Mouse (Mus musculus) heart, embryonic 13.5 days (tissue): ENCODE data around the gene Lins1. TPM values are rescaled to one million over a fixed set of nuclear protein-coding genes. Genes with fewer than 3 reads are reported as not detected.
A peak's percentile ranks its signal among the peaks of the same experiment; 100 is the strongest.

Experiments used
- ATAC-seq: fragments of 200-750 bp; cut with Nextera tagmentation; 2 replicates; pipeline ENCODE4 v1.8.0; 2017; ENCODE audit warnings: moderate TSS enrichment; ENCODE audit not compliant: insufficient number of reproducible peaks, low FRiP score, low TSS enrichment; ENCODE audit errors: extremely low read depth
- H3K27ac ChIP-seq: fragments of 300-500 bp; sonication (generic); replicated peaks from 2 replicates; pipeline ENCODE4 v1.5.1; 2015; ENCODE audit warnings: moderate library complexity, mild to moderate bottlenecking, inconsistent platforms
- H3K27me3 ChIP-seq: fragments of 300-500 bp; sonication (generic); replicated peaks from 2 replicates; pipeline ENCODE4 v1.6.1; 2015; ENCODE audit warnings: mild to moderate bottlenecking, inconsistent platforms
- H3K36me3 ChIP-seq: fragments of 300-500 bp; sonication (generic); 2 replicates; pipeline ENCODE4 v1.6.1; 2015; ENCODE audit warnings: mild to moderate bottlenecking, inconsistent platforms
- H3K4me1 ChIP-seq: fragments of 300-500 bp; sonication (generic); 2 replicates; pipeline ENCODE4 v1.6.1; 2015; ENCODE audit warnings: inconsistent platforms
- H3K4me2 ChIP-seq: fragments of 300-500 bp; sonication (generic); 2 replicates; pipeline ENCODE4 v1.6.1; 2015; ENCODE audit warnings: inconsistent platforms, mild to moderate bottlenecking, moderate library complexity
- H3K4me3 ChIP-seq: fragments of 300-500 bp; sonication (generic); 2 replicates; pipeline ENCODE4 v1.5.1; 2015; ENCODE audit warnings: moderate library complexity, mild to moderate bottlenecking, inconsistent platforms
- H3K9ac ChIP-seq: fragments of 300-500 bp; sonication (generic); 2 replicates; pipeline ENCODE4 v1.6.1; 2015; ENCODE audit warnings: inconsistent platforms, mild to moderate bottlenecking, moderate library complexity
- H3K9me3 ChIP-seq: fragments of 300-500 bp; sonication (generic); 2 replicates; pipeline ENCODE4 v1.6.1; 2016; ENCODE audit warnings: inconsistent platforms
- WGBS: fragments of 180-500 bp; shearing (Covaris S2); methylation state at CpG from one replicate; pipeline ENCODE4 v1.1.7; 2015; ENCODE audit warnings: mixed read lengths; 5-methylcytosine and 5-hydroxymethylcytosine counted together
- polyA plus RNA-seq: library from polyadenylated mRNA; unstranded; fragments of >200 nt; fragmentation: Nextera tagmentation; extraction: Ambion mirVana; gene quantifications from 2 replicates; pipeline ENCODE4 v1.2.1, GENCODE M21; 2015

Lins1 gene
- polyA plus RNA-seq, 1 experiment from 2014 or later: 8.1 TPM

- H3K36me3 ChIP-seq: no peaks in the 10 kb centered on the region
- no peak overlapping the region for H3K27ac ChIP-seq
- 86% methylated on average over 17 of the region's 17 CpGs for WGBS
- H3K9me3 ChIP-seq: no peaks in the 10 kb centered on the region
- no peak overlapping the region for H3K4me3 ChIP-seq
- no peaks in the 10 kb centered on the region for H3K27me3 ChIP-seq
- no peak overlapping the region for H3K4me2 ChIP-seq
- H3K4me1 ChIP-seq: peaks cover 12% of the 10 kb centered on the region
- H3K9ac ChIP-seq: no peak overlapping the region
- no peak for ATAC-seq
Observed at GRCm38 (mm10) chr7:66733431-66733830, 43.7 kb downstream of the Lins1 start.

GRCm38 (mm10) chr7:66733882-66734281, 44.2 kb downstream of the Lins1 start:
- Histone ChIP-seq H3K27ac (no peak overlapping the region), H3K9me3 (no peaks in the 10 kb centered on the region), H3K36me3 (no peaks in the 10 kb centered on the region), H3K9ac (no peak overlapping the region), H3K4me1 (peaks cover 12% of the 10 kb centered on the region), H3K4me3 (no peak overlapping the region), H3K4me2 (no peak overlapping the region), H3K27me3 (no peaks in the 10 kb centered on the region)
- no peak for ATAC-seq
- WGBS: 92% methylated on average over 11 of the region's 11 CpGs

GRCm38 (mm10) chr7:66734466-66734865, 44.8 kb downstream of the Lins1 start:
- Histone ChIP-seq H3K4me1 (peaks cover 12% of the 10 kb centered on the region), H3K4me3 (no peak overlapping the region), H3K27ac (no peak overlapping the region), H3K9ac (no peak overlapping the region), H3K9me3 (no peaks in the 10 kb centered on the region), H3K4me2 (no peak overlapping the region), H3K27me3 (no peaks in the 10 kb centered on the region), H3K36me3 (no peaks in the 10 kb centered on the region)
- no peak for ATAC-seq
- WGBS: 91% methylated on average over 4 of the region's 4 CpGs

- H3K4me1 ChIP-seq: peaks cover 13% of the 10 kb centered on the region
- 43% methylated on average over 6 of the region's 6 CpGs for WGBS
- H3K9ac ChIP-seq: no peak overlapping the region
- no peak for ATAC-seq
- no peak overlapping the region for H3K4me3 ChIP-seq
- H3K36me3 ChIP-seq: no peaks in the 10 kb centered on the region
- no peaks in the 10 kb centered on the region for H3K9me3 ChIP-seq
- no peaks in the 10 kb centered on the region for H3K27me3 ChIP-seq
- no peak overlapping the region; the same call in 1 of the 2 replicates for H3K27ac ChIP-seq
- no peak overlapping the region for H3K4me2 ChIP-seq
Observed at GRCm38 (mm10) chr7:66734993-66735392, 45.3 kb downstream of the Lins1 start.

GRCm38 (mm10) chr7:66737418-66737817, 47.7 kb downstream of the Lins1 start:
- H3K9ac ChIP-seq: no peak overlapping the region
- peaks cover 35% of the 10 kb centered on the region for H3K4me1 ChIP-seq
- 71% methylated on average over 4 of the region's 4 CpGs for WGBS
- ATAC-seq: no peak
- H3K4me3 ChIP-seq: no peak overlapping the region
- no peak overlapping the region for H3K27ac ChIP-seq
- no peaks in the 10 kb centered on the region for H3K36me3 ChIP-seq
- no peaks in the 10 kb centered on the region for H3K27me3 ChIP-seq
- H3K4me2 ChIP-seq: no peak overlapping the region
- H3K9me3 ChIP-seq: no peaks in the 10 kb centered on the region

GRCm38 (mm10) chr7:66741008-66741407, 51.3 kb downstream of the Lins1 start:
- no peak overlapping the region for H3K9ac ChIP-seq
- WGBS: 65% methylated on average over 5 of the region's 5 CpGs
- H3K9me3 ChIP-seq: no peaks in the 10 kb centered on the region
- no peak overlapping the region for H3K4me2 ChIP-seq
- H3K4me3 ChIP-seq: no peak overlapping the region
- no peak for ATAC-seq
- H3K4me1 ChIP-seq: peaks cover 24% of the 10 kb centered on the region
- no peak overlapping the region for H3K27ac ChIP-seq
- H3K27me3 ChIP-seq: no peaks in the 10 kb centered on the region
- H3K36me3 ChIP-seq: no peaks in the 10 kb centered on the region

GRCm38 (mm10) chr7:66741412-66741811, 51.7 kb downstream of the Lins1 start:
- no peaks in the 10 kb centered on the region for H3K9me3 ChIP-seq
- no peak for ATAC-seq

GRCm38 (mm10) chr7:66743377-66743781, 53.7 kb downstream of the Lins1 start, which contains the start of gene Cers3:
Gene Cers3, plus strand, starts transcription at chr7:66743504.
- no peak for ATAC-seq
- no peaks in the 10 kb centered on the region for H3K9me3 ChIP-seq
- H3K9ac ChIP-seq: no peak within 1 kb of the TSS
- no peak within 1 kb of the TSS for H3K4me2 ChIP-seq
- H3K4me3 ChIP-seq: no peak within 1 kb of the TSS
- WGBS: 64% methylated on average over 9 of the region's 9 CpGs
- peaks cover 39% of the 10 kb centered on the region for H3K4me1 ChIP-seq
- no peaks in the 10 kb centered on the region for H3K36me3 ChIP-seq
- H3K27me3 ChIP-seq: no peaks in the 10 kb centered on the region
- no peak within 1 kb of the TSS for H3K27ac ChIP-seq

More at GRCm38 (mm10) chr7:66741412-66741811, 51.7 kb downstream of the Lins1 start:
- Histone ChIP-seq H3K4me2 (no peak overlapping the region), H3K27ac (no peak overlapping the region), H3K27me3 (no peaks in the 10 kb centered on the region), H3K4me3 (no peak overlapping the region), H3K9ac (no peak overlapping the region), H3K4me1 (peaks cover 29% of the 10 kb centered on the region), H3K36me3 (no peaks in the 10 kb centered on the region)
- WGBS: 70% methylated on average over 8 of the region's 8 CpGs

GRCm38 (mm10) chr7:66746972-66747371, 57.3 kb downstream of the Lins1 start:
- Histone ChIP-seq H3K4me1 (peaks cover 21% of the 10 kb centered on the region), H3K27me3 (no peaks in the 10 kb centered on the region), H3K27ac (peak overlapping the region; percentile 62), H3K9me3 (no peaks in the 10 kb centered on the region), H3K9ac (no peak overlapping the region), H3K4me3 (no peak overlapping the region), H3K36me3 (no peaks in the 10 kb centered on the region), H3K4me2 (0 out of 2 replicates have a peak overlapping the region, but pooled peaks have one; percentile 27)
- no peak; the same call in 1 of the 2 replicates for ATAC-seq
- WGBS: 22% methylated on average over 7 of the region's 7 CpGs

GRCm38 (mm10) chr7:66749998-66750397, 60.3 kb downstream of the Lins1 start:
- Histone ChIP-seq H3K4me1 (peaks cover 16% of the 10 kb centered on the region), H3K4me3 (no peak overlapping the region), H3K9ac (no peak overlapping the region), H3K9me3 (no peaks in the 10 kb centered on the region), H3K27me3 (no peaks in the 10 kb centered on the region), H3K36me3 (no peaks in the 10 kb centered on the region), H3K27ac (no peak overlapping the region), H3K4me2 (no peak overlapping the region)
- ATAC-seq: no peak
- WGBS: 71% methylated on average over 1 of the region's 1 CpGs

- no peak overlapping the region for H3K27ac ChIP-seq
Observed at GRCm38 (mm10) chr7:66753816-66754215, 64.1 kb downstream of the Lins1 start.

GRCm38 (mm10) chr7:66755611-66756010, 65.9 kb downstream of the Lins1 start:
- Histone ChIP-seq H3K9me3 (no peaks in the 10 kb centered on the region), H3K4me1 (peaks cover 6% of the 10 kb centered on the region), H3K36me3 (no peaks in the 10 kb centered on the region), H3K4me2 (no peak overlapping the region), H3K4me3 (no peak overlapping the region), H3K27ac (no peak overlapping the region), H3K9ac (no peak overlapping the region), H3K27me3 (no peaks in the 10 kb centered on the region)
- WGBS: 69% methylated on average over 7 of the region's 7 CpGs
- no peak for ATAC-seq

More at GRCm38 (mm10) chr7:66753816-66754215, 64.1 kb downstream of the Lins1 start:
- H3K9ac ChIP-seq: no peak overlapping the region
- no peaks in the 10 kb centered on the region for H3K9me3 ChIP-seq
- 83% methylated on average over 8 of the region's 8 CpGs for WGBS
- no peaks in the 10 kb centered on the region for H3K4me1 ChIP-seq
- H3K27me3 ChIP-seq: no peaks in the 10 kb centered on the region
- no peak overlapping the region for H3K4me2 ChIP-seq
- H3K36me3 ChIP-seq: no peaks in the 10 kb centered on the region
- ATAC-seq: no peak
- H3K4me3 ChIP-seq: no peak overlapping the region
